ENCODE assay signal across 34 mouse cellular contexts in the genomic region with DNA sequence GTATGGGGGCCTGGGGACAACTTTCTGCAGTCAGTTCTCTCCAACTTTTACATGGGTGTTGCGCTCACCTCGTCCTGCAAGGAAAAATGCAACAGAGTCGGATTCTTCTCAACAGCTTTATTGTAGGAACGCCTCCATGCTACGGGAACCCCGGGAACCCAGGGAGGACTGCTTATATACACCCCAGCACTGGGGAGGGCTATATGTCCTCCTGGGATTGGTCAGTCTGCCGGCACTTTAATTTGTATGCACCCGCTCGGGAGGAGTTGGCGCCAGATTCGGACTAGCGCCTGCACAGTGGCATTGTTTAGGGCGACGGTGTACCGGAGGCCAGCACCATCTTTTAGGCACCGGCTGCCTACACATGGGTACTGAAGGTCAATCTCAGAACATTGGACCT.
"Had no signal": no experiment of that assay in that cellular context is flagged by ENCODE, and none has a peak within 500 bp of the region (broad histone marks: within the 10 kb centered on the region; RNA-seq: fewer than 3 reads in every experiment).

No protein-coding gene starts in this region.

- H3K27ac ChIP-seq: heart, embryonic 10.5 days; heart, embryonic 13.5 days; heart, embryonic 15.5 days; hindbrain, embryonic 10.5 days; hindbrain, embryonic 12.5 days; hindbrain, embryonic 13.5 days; hindbrain, embryonic 14.5 days; hindbrain, embryonic 15.5 days; hindbrain, postnatal 0 days; intestine, embryonic 15.5 days; kidney, embryonic 15.5 days; kidney, postnatal 0 days; layer of hippocampus, adult 2 months had no signal

- H3K36me3 ChIP-seq: heart, embryonic 10.5 days; heart, embryonic 12.5 days; heart, embryonic 13.5 days; heart, embryonic 15.5 days; hindbrain, embryonic 10.5 days; hindbrain, embryonic 12.5 days; hindbrain, embryonic 13.5 days; hindbrain, embryonic 15.5 days; intestine, embryonic 15.5 days; kidney, embryonic 15.5 days had no signal

- ATAC-seq: hindbrain, embryonic 16.5 days; hindbrain, postnatal 0 days; inflammation-experienced regulatory T-cells, adult 6 months; intestine, embryonic 15.5 days; intestine, embryonic 16.5 days; intestine, postnatal 0 days had no signal

- H3K9me3 ChIP-seq: heart, embryonic 10.5 days; heart, embryonic 12.5 days; heart, embryonic 13.5 days; heart, embryonic 15.5 days; hindbrain, embryonic 10.5 days; hindbrain, embryonic 12.5 days; hindbrain, embryonic 13.5 days; hindbrain, embryonic 15.5 days; intestine, embryonic 15.5 days; kidney, embryonic 15.5 days had no signal

- H3K4me3 ChIP-seq: heart, embryonic 10.5 days; heart, embryonic 12.5 days; heart, embryonic 13.5 days; heart, embryonic 15.5 days; hindbrain, embryonic 10.5 days; hindbrain, embryonic 12.5 days; hindbrain, embryonic 13.5 days; hindbrain, embryonic 15.5 days; intestine, embryonic 15.5 days; kidney, embryonic 15.5 days; layer of hippocampus, adult 2 months had no signal

- H3K4me2 ChIP-seq: heart, embryonic 11.5 days; heart, embryonic 12.5 days; heart, embryonic 13.5 days; heart, embryonic 15.5 days; hindbrain, embryonic 12.5 days; hindbrain, embryonic 13.5 days; hindbrain, embryonic 14.5 days; hindbrain, embryonic 15.5 days; intestine, embryonic 15.5 days; kidney, embryonic 15.5 days had no signal

- H3K9ac ChIP-seq: heart, embryonic 12.5 days; heart, embryonic 13.5 days; heart, embryonic 15.5 days; hindbrain, embryonic 12.5 days; hindbrain, embryonic 13.5 days; hindbrain, embryonic 14.5 days; hindbrain, embryonic 15.5 days; intestine, embryonic 15.5 days; kidney, embryonic 15.5 days had no signal

- H3K27me3 ChIP-seq: heart, embryonic 12.5 days; heart, embryonic 13.5 days; heart, embryonic 15.5 days; hindbrain, embryonic 12.5 days; hindbrain, embryonic 13.5 days; hindbrain, embryonic 15.5 days; intestine, embryonic 15.5 days; kidney, embryonic 15.5 days had no signal

- H3K4me1 ChIP-seq: heart, embryonic 10.5 days; heart, embryonic 12.5 days; heart, embryonic 13.5 days; heart, embryonic 15.5 days; hindbrain, embryonic 10.5 days; hindbrain, embryonic 12.5 days; hindbrain, embryonic 13.5 days; hindbrain, embryonic 15.5 days; intestine, embryonic 15.5 days; kidney, embryonic 15.5 days had no signal

- DNase-seq: heart, postnatal 10 days; heart, postnatal 14 days; heart, postnatal 36 days; heart, postnatal 4 days; kidney, adult 11 months; kidney, adult 18-20 months; kidney, adult 2 months; kidney, adult 8-10 months; kidney, adult 9 months; kidney, postnatal 10 days; kidney, postnatal 14 days; kidney, postnatal 36 days; kidney, postnatal 4 days; layer of hippocampus, adult 9-11 months; layer of hippocampus, postnatal 36 days had no signal
